Mouse (Mus musculus): ENCODE measurements at regions not wholly inside any gene's neighbourhood (a gene's known extent, or its start where the extent isn't known, plus 50 kb on each side); places are given as distances from the start of the nearest gene placed in this dataset.

DNA sequence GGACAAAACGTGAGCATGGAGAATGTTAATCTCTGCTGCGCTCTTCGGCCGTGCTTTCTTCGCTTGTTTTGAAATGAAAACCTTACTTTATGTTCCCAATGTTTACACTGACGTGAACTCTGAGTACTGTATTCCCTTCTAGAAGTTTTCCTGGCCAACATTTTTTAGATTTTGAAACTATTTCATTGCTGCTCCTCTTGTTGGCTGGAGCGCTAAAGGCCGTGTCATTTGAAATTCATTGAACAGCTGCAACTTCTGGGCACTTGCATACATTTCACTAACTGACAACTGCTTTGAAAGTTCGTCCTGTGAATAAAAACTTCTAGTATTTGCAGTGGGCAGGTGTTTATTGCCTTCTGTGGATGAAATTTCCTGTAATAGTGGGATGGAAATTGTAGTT is 157.9 kb upstream of the Fam241a start:
- WGBS, result 86% methylated on average over 9 of the region's 9 CpGs
- Histone ChIP-seq H3K4me3 (no peak overlapping the region), H3K27ac (replicated peaks) (no peak overlapping the region), H3K4me1 (no peaks in the 10 kb centered on the region), H3K27me3 (replicated peaks; ENCODE audit: low read depth, poor library complexity, severe bottlenecking) (no peaks in the 10 kb centered on the region), H3K9me3 (no peaks in the 10 kb centered on the region), H3K36me3 (replicated peaks) (no peaks in the 10 kb centered on the region)
- DNase-seq (ENCODE audit: low spot score), result no peak

DNA sequence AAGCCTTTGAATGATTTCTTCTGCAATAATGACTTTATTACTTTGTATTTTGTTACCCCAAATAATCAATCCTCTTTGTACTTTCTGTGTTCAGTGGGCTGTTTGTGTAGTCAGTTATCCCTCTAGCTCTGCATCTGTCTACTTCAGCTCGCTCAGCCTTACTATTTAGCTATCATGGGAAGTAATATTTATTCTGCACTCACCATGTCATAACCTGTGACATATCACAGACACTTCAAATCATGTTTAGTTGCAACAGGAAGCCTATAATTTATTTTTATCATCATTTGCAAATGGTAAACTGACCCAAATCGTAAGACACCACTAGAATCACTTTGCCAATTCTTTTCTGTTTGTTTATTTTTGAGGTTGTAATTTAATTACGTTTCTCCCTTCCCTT is 147.6 kb upstream of the Fam241a start:
- H3K9me3 ChIP-seq, result no peaks in the 10 kb centered on the region
- WGBS, result 78% methylated on average over 3 of the region's 3 CpGs
- H3K4me3 ChIP-seq, result no peak overlapping the region
- peaks cover 10% of the 10 kb centered on the region; the same call in 1 of the 2 replicates for H3K4me1 ChIP-seq
- no peak for DNase-seq (ENCODE audit: low spot score)
- H3K36me3 ChIP-seq (replicated peaks), result no peaks in the 10 kb centered on the region
- H3K27me3 ChIP-seq (replicated peaks; ENCODE audit: low read depth, poor library complexity, severe bottlenecking), result no peaks in the 10 kb centered on the region
- H3K27ac ChIP-seq (replicated peaks), result no peak overlapping the region

DNA sequence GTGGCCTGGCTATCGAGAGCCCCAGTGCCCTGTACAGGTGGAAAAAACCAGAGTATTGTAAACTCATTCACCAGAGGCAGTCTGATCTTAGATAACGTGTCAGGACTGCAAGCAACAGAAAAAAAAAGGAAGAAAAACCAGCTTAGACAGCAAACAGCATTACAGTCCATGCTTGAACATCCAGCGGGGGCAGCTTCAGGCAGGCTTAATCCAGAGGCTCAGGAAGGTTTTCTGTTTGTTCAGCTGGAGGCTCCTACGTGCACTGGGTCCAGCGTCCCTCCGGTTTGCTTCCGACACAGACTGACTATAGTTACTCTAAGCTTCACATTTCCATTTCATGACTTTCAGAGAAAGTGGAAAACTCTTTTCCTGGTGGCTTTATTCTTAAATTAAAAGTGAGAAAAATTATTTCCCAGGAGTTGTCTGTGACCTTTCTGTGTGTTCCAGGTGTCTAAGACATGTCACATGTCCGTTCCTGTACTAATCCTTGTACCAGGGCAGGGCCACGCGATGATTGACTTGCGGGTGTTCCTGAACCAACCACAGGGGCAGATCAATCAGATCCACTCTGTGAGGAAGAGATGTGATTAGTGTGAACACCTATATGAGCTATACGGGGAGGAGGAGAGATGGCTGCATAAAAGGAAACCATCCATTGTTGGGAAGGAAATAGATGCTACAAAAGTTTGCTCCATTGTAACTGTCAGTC is 144.4 kb upstream of the Fam241a start:
- H3K4me1 ChIP-seq, result peaks cover 10% of the 10 kb centered on the region; the same call in 1 of the 2 replicates
- DNase-seq (ENCODE audit: low spot score), result peak; percentile 57
- no peak overlapping the region for H3K4me3 ChIP-seq
- H3K27ac ChIP-seq (replicated peaks), result no peak overlapping the region
- 55% methylated on average over 12 of the region's 12 CpGs for WGBS
- H3K27me3 ChIP-seq (replicated peaks; ENCODE audit: low read depth, poor library complexity, severe bottlenecking), result no peaks in the 10 kb centered on the region
- no peaks in the 10 kb centered on the region for H3K36me3 ChIP-seq (replicated peaks)
- no peaks in the 10 kb centered on the region for H3K9me3 ChIP-seq

- H3K4me1 ChIP-seq, result peaks cover 10% of the 10 kb centered on the region; the same call in 1 of the 2 replicates
These were observed 143.1 kb upstream of the Fam241a start for GRCm38 (mm10) chr3:128039185-128039584.

DNA sequence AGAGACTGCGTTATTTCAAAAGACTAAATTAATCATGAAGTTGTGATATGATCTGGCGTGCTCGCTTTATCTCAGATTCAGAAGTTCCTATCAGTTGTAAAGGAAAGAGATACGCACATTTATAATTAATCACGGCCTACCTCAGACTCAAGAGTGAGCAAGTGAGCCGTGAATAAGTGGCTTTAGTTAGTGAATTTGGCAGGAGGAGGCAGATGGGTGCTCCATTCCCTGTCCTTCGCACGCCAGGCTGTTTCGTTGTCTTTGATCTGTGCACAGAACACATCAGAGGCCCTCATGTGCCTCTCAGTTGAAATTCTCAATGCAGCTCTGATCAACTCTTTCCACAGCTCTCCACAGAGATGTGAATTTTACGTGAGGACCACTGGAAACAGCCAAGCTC is 140.4 kb upstream of the Fam241a start:
- H3K27me3 ChIP-seq (replicated peaks; ENCODE audit: low read depth, poor library complexity, severe bottlenecking), result no peaks in the 10 kb centered on the region
- peaks cover 10% of the 10 kb centered on the region; the same call in 1 of the 2 replicates for H3K4me1 ChIP-seq
- no peak overlapping the region for H3K27ac ChIP-seq (replicated peaks)
- no peak for DNase-seq (ENCODE audit: low spot score)
- H3K36me3 ChIP-seq (replicated peaks), result no peaks in the 10 kb centered on the region
- WGBS, result 82% methylated on average over 10 of the region's 10 CpGs
- H3K4me3 ChIP-seq, result no peak overlapping the region
- no peaks in the 10 kb centered on the region for H3K9me3 ChIP-seq

More at GRCm38 (mm10) chr3:128039185-128039584, 143.1 kb upstream of the Fam241a start:
- Histone ChIP-seq H3K27ac (replicated peaks) (no peak overlapping the region), H3K27me3 (replicated peaks; ENCODE audit: low read depth, poor library complexity, severe bottlenecking) (no peaks in the 10 kb centered on the region), H3K36me3 (replicated peaks) (no peaks in the 10 kb centered on the region), H3K9me3 (no peaks in the 10 kb centered on the region), H3K4me3 (no peak overlapping the region)
- WGBS, result 72% methylated on average over 5 of the region's 5 CpGs
- DNase-seq (ENCODE audit: low spot score), result no peak

GRCm38 (mm10) chr3:128030352-128030751 is 134.2 kb upstream of the Fam241a start:
- no peaks in the 10 kb centered on the region for H3K9me3 ChIP-seq
- H3K27ac ChIP-seq (replicated peaks), result no peak overlapping the region
- peaks cover 14% of the 10 kb centered on the region for H3K4me1 ChIP-seq
- H3K36me3 ChIP-seq (replicated peaks), result no peaks in the 10 kb centered on the region
- WGBS, result 88% methylated on average over 3 of the region's 3 CpGs
- H3K27me3 ChIP-seq (replicated peaks; ENCODE audit: low read depth, poor library complexity, severe bottlenecking), result no peaks in the 10 kb centered on the region; the same call in 1 of the 2 replicates
- no peak for DNase-seq (ENCODE audit: low spot score)
- H3K4me3 ChIP-seq, result no peak overlapping the region

GRCm38 (mm10) chr3:128029565-128029915 is 133.4 kb upstream of the Fam241a start:
- WGBS, result 78% methylated on average over 5 of the region's 5 CpGs

GRCm38 (mm10) chr3:128028856-128029564 is 132.9 kb upstream of the Fam241a start:
- DNase-seq (ENCODE audit: low spot score), result peak; percentile 32
- no peaks in the 10 kb centered on the region; the same call in 1 of the 2 replicates for H3K27me3 ChIP-seq (replicated peaks; ENCODE audit: low read depth, poor library complexity, severe bottlenecking)
- H3K27ac ChIP-seq (replicated peaks), result peak overlapping the region; percentile 48
- no peaks in the 10 kb centered on the region for H3K9me3 ChIP-seq
- no peaks in the 10 kb centered on the region for H3K36me3 ChIP-seq (replicated peaks)
- H3K4me3 ChIP-seq, result no peak overlapping the region
- H3K4me1 ChIP-seq, result peaks cover 14% of the 10 kb centered on the region
- WGBS, result 42% methylated on average over 11 of the region's 11 CpGs

More at GRCm38 (mm10) chr3:128029565-128029915, 133.4 kb upstream of the Fam241a start:
- no peaks in the 10 kb centered on the region; the same call in 1 of the 2 replicates for H3K27me3 ChIP-seq (replicated peaks; ENCODE audit: low read depth, poor library complexity, severe bottlenecking)
- H3K27ac ChIP-seq (replicated peaks), result no peak overlapping the region
- H3K9me3 ChIP-seq, result no peaks in the 10 kb centered on the region
- H3K36me3 ChIP-seq (replicated peaks), result no peaks in the 10 kb centered on the region
- peaks cover 14% of the 10 kb centered on the region for H3K4me1 ChIP-seq
- DNase-seq (ENCODE audit: low spot score), result no peak
- no peak overlapping the region for H3K4me3 ChIP-seq

DNA sequence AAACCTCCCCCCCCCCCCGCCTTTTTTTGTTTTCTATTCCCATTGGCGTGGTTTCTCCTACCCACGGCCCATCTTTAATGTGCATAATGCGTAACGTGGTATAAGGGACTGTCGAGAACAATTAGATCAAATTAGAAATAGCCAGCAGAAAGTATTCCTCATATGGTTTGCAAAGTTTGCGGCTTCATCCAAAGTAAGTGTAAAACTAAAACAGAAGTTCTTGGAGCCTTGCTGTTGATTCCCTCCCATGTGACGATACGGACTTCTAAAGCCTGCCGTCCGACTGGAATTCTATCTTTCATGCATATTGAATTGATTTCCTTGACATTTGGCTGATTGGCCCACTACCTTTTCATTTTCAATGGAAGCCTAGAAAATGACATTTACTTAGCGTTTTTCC is 128.7 kb upstream of the Fam241a start:
- no peaks in the 10 kb centered on the region for H3K9me3 ChIP-seq
- no peak overlapping the region for H3K4me3 ChIP-seq
- DNase-seq (ENCODE audit: low spot score), result no peak
- peaks cover 14% of the 10 kb centered on the region for H3K4me1 ChIP-seq
- no peaks in the 10 kb centered on the region for H3K36me3 ChIP-seq (replicated peaks)
- H3K27ac ChIP-seq (replicated peaks), result no peak overlapping the region
- whole genome bisulfite sequencing, result 79% methylated on average over 12 of the region's 12 CpGs
- no peaks in the 10 kb centered on the region; the same call in 1 of the 2 replicates for H3K27me3 ChIP-seq (replicated peaks; ENCODE audit: low read depth, poor library complexity, severe bottlenecking)

DNA sequence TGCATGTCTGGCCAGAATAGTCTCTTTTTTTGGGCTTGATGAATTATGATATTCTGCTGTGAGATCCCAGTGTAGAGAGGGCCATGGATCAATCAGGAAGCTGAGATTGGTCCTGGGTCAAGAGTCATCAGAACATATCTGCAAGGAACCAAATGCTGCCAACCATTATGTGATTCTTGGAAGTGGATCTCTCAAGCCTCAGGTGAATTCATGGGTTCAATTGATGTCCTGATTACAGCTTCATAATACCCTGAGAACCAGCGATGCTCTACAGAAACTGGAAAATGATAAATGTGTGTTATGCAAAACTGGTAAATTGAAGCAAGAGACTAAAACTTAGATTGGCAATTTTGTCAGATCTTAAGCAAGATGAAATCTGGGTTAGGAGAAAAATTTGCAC is 118.8 kb upstream of the Fam241a start:
- DNase-seq (ENCODE audit: low spot score), result no peak
- H3K36me3 ChIP-seq (replicated peaks), result no peaks in the 10 kb centered on the region
- no peaks in the 10 kb centered on the region for H3K9me3 ChIP-seq
- no peak overlapping the region for H3K27ac ChIP-seq (replicated peaks)
- no peak overlapping the region for H3K4me3 ChIP-seq
- no peaks in the 10 kb centered on the region for H3K27me3 ChIP-seq (replicated peaks; ENCODE audit: low read depth, poor library complexity, severe bottlenecking)
- no peaks in the 10 kb centered on the region for H3K4me1 ChIP-seq
- 88% methylated on average over 1 of the region's 1 CpGs for WGBS

DNA sequence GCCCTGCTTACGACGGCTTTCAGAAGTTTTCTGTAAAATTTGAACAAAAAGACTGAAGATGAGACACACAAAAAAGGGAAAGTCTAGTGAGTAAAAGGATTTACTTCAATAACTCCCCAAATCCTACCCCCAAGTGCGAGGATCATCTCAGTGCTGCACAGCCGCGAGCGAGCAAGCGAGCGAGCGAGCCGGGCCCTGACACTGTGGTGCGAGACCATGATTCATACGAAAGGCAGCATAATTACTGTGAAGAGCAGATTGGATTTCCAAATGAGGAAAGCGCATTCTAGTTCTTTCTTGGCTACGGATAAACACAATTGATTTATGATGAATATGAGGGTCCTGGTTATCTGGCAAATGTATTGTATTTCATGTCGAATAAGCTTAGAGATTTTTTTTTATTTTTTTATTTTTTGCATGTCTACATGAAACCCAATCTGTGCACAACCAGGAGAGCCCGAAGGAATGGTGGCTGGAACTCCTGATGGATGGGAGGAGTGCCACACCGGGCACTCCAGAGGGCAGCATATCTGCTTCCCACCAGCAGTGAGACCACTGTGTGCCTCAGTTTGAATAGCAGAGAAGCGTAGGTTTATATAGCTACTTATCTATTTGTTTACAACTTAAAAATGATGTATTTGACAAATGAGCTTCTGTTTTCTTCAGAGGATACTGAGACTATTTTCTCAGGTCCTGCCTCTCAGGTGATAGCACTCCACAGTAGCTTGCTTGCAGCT is 106.9 kb upstream of the Fam241a start:
- Histone ChIP-seq H3K4me1 (peaks cover 3% of the 10 kb centered on the region; the same call in 1 of the 2 replicates), H3K9me3 (no peaks in the 10 kb centered on the region), H3K27ac (replicated peaks) (no peak overlapping the region), H3K27me3 (replicated peaks; ENCODE audit: low read depth, poor library complexity, severe bottlenecking) (no peaks in the 10 kb centered on the region), H3K36me3 (replicated peaks) (no peaks in the 10 kb centered on the region), H3K4me3 (no peak overlapping the region)
- DNase-seq (ENCODE audit: low spot score), result no peak
- 91% methylated on average over 18 of the region's 18 CpGs for WGBS

GRCm38 (mm10) chr3:128001924-128002501 is 105.9 kb upstream of the Fam241a start:
- no peak overlapping the region for H3K27ac ChIP-seq (replicated peaks)
- peaks cover 3% of the 10 kb centered on the region; the same call in 1 of the 2 replicates for H3K4me1 ChIP-seq
- WGBS, result 66% methylated on average over 6 of the region's 6 CpGs
- no peaks in the 10 kb centered on the region for H3K9me3 ChIP-seq
- peak; percentile 46 for DNase-seq (ENCODE audit: low spot score)
- H3K36me3 ChIP-seq (replicated peaks), result no peaks in the 10 kb centered on the region
- no peaks in the 10 kb centered on the region for H3K27me3 ChIP-seq (replicated peaks; ENCODE audit: low read depth, poor library complexity, severe bottlenecking)
- H3K4me3 ChIP-seq, result no peak overlapping the region

All from embryonic facial prominence, embryonic 10.5 days (tissue).